Mouse (Mus musculus) heart, embryonic 11.5 days (tissue): ENCODE results near the gene A630095N17Rik. TPM values are rescaled to one million over a fixed set of nuclear protein-coding genes. Genes with fewer than 3 reads are reported as not detected.

Experiments
- ATAC-seq: fragments of 200-750 bp; cut with Nextera tagmentation; replicated peaks from 2 replicates; pipeline ENCODE4 v1.8.0; 2017; ENCODE audit warnings: moderate library complexity; ENCODE audit not compliant: insufficient number of reproducible peaks, low FRiP score, low TSS enrichment
- H3K27ac ChIP-seq: fragments of 300-500 bp; sonication (generic); 2 replicates; pipeline ENCODE4 v1.5.1; 2014; ENCODE audit warnings: mild to moderate bottlenecking, low read depth, low read length
- H3K27me3 ChIP-seq: fragments of 300-500 bp; sonication (generic); 2 replicates; pipeline ENCODE4 v1.6.1; 2014; ENCODE audit warnings: mild to moderate bottlenecking, low read length, mixed read lengths; ENCODE audit not compliant: control insufficient read depth, insufficient read depth
- H3K36me3 ChIP-seq: fragments of 300-500 bp; sonication (generic); 2 replicates; pipeline ENCODE4 v1.6.1; 2014; ENCODE audit warnings: mild to moderate bottlenecking, low read length, moderate library complexity, mixed read lengths; ENCODE audit not compliant: control insufficient read depth, insufficient read depth
- H3K4me1 ChIP-seq: fragments of 300-500 bp; sonication (generic); 2 replicates; pipeline ENCODE4 v1.6.1; 2014; ENCODE audit warnings: low read length; ENCODE audit not compliant: control insufficient read depth, insufficient read depth
- H3K4me2 ChIP-seq: fragments of 300-500 bp; sonication (generic); 2 replicates; pipeline ENCODE4 v1.6.1; 2014; ENCODE audit warnings: mild to moderate bottlenecking, moderate library complexity
- H3K4me3 ChIP-seq: fragments of 300-500 bp; sonication (generic); 2 replicates; pipeline ENCODE4 v1.5.1; 2014; ENCODE audit warnings: low read depth, low read length
- H3K9ac ChIP-seq: fragments of 300-500 bp; sonication (generic); 2 replicates; pipeline ENCODE4 v1.6.1; 2014; ENCODE audit warnings: mild to moderate bottlenecking, low read depth, low read length, moderate library complexity
- H3K9me3 ChIP-seq: fragments of 300-500 bp; sonication (generic); replicated peaks from 2 replicates; pipeline ENCODE4 v1.6.1; 2016; ENCODE audit warnings: low read length; ENCODE audit not compliant: control insufficient read depth
- WGBS: fragments of 180-500 bp; shearing (Covaris S2); extraction: QIAGEN DNeasy Blood & Tissue Kit; methylation state at CpG from one replicate; pipeline ENCODE4 v1.1.7; 2014; ENCODE audit not compliant: insufficient replicate concordance; 5-methylcytosine and 5-hydroxymethylcytosine counted together
- polyA plus RNA-seq: library from polyadenylated mRNA; unstranded; fragments of >200 nt; fragmentation: Nextera tagmentation; extraction: Ambion mirVana; gene quantifications from 2 replicates; pipeline ENCODE4 v1.2.1, GENCODE M21; 2014

A630095N17Rik gene
- polyA plus RNA-seq, 1 experiment from 2014 or later = not detected

- WGBS = under 1% methylated on average over 34 of the region's 34 CpGs
- ATAC-seq = no peak
- Histone ChIP-seq H3K27ac (no peak within 1 kb of the TSS), H3K27me3 (peaks cover 54% of the 10 kb centered on the region), H3K4me1 (peaks cover 6% of the 10 kb centered on the region; the same call in 1 of the 2 replicates), H3K36me3 (peaks cover 5% of the 10 kb centered on the region; the same call in 1 of the 2 replicates), H3K9me3 (no peaks in the 10 kb centered on the region), H3K4me3 (peak within 1 kb of the TSS; percentile 67), H3K4me2 (peak within 1 kb of the TSS; percentile 100), H3K9ac (peak within 1 kb of the TSS; percentile 65)
Observed at GRCm38 (mm10) chr1:75219531-75219930, 12.4 kb downstream of the A630095N17Rik start, which contains the start of gene Tuba4a. Gene Tuba4a, minus strand, starts transcription at chr1:75219865.

- Histone ChIP-seq H3K27ac (no peak overlapping the region), H3K4me3 (peak overlapping the region; percentile 67), H3K27me3 (peaks cover 54% of the 10 kb centered on the region), H3K4me2 (peak overlapping the region; percentile 100), H3K9me3 (no peaks in the 10 kb centered on the region), H3K9ac (peak overlapping the region; percentile 65), H3K4me1 (peaks cover 6% of the 10 kb centered on the region; the same call in 1 of the 2 replicates), H3K36me3 (peaks cover 5% of the 10 kb centered on the region; the same call in 1 of the 2 replicates)
- WGBS = under 1% methylated on average over 24 of the region's 24 CpGs
- peak; percentile 86 for ATAC-seq
Observed at GRCm38 (mm10) chr1:75219078-75219477, 12.8 kb downstream of the A630095N17Rik start.

GRCm38 (mm10) chr1:75218227-75219001 lies 13.5 kb downstream of the A630095N17Rik start:
- peak; percentile 43 for ATAC-seq
- H3K27me3 ChIP-seq = peaks cover 54% of the 10 kb centered on the region
- H3K9ac ChIP-seq = peak overlapping the region; percentile 65
- no peaks in the 10 kb centered on the region for H3K9me3 ChIP-seq
- H3K36me3 ChIP-seq = peaks cover 8% of the 10 kb centered on the region
- H3K4me1 ChIP-seq = peaks cover 6% of the 10 kb centered on the region; the same call in 1 of the 2 replicates
- H3K4me3 ChIP-seq = peak overlapping the region; percentile 67
- peak overlapping the region; percentile 100 for H3K4me2 ChIP-seq
- H3K27ac ChIP-seq = no peak overlapping the region
- 2% methylated on average over 38 of the region's 38 CpGs for WGBS

- Histone ChIP-seq H3K36me3 (peaks cover 9% of the 10 kb centered on the region), H3K27ac (no peak overlapping the region), H3K9me3 (no peaks in the 10 kb centered on the region), H3K4me2 (peak overlapping the region; percentile 100), H3K4me3 (peak overlapping the region; percentile 67), H3K9ac (0 out of 2 replicates have a peak overlapping the region, but pooled peaks have one; percentile 65), H3K4me1 (peaks cover 8% of the 10 kb centered on the region), H3K27me3 (peaks cover 53% of the 10 kb centered on the region)
- 2% methylated on average over 6 of the region's 6 CpGs for WGBS
- ATAC-seq = no peak
Observed at GRCm38 (mm10) chr1:75217893-75218226, 14.0 kb downstream of the A630095N17Rik start.

GRCm38 (mm10) chr1:75216797-75217585 lies 14.9 kb downstream of the A630095N17Rik start:
- 66% methylated on average over 13 of the region's 13 CpGs for WGBS
- H3K4me1 ChIP-seq = peaks cover 13% of the 10 kb centered on the region
- no peaks in the 10 kb centered on the region for H3K9me3 ChIP-seq
- no peak for ATAC-seq
- H3K36me3 ChIP-seq = peaks cover 9% of the 10 kb centered on the region
- no peak overlapping the region for H3K27ac ChIP-seq
- 0 out of 2 replicates have a peak overlapping the region, but pooled peaks have one; percentile 67 for H3K4me3 ChIP-seq
- H3K4me2 ChIP-seq = peak overlapping the region; percentile 100
- H3K27me3 ChIP-seq = peaks cover 52% of the 10 kb centered on the region
- H3K9ac ChIP-seq = no peak overlapping the region

- Histone ChIP-seq H3K4me1 (peaks cover 21% of the 10 kb centered on the region), H3K27me3 (peaks cover 42% of the 10 kb centered on the region), H3K9ac (no peak overlapping the region)
Observed at GRCm38 (mm10) chr1:75215785-75216184, 16.1 kb downstream of the A630095N17Rik start.

GRCm38 (mm10) chr1:75214886-75215285 lies 17.0 kb downstream of the A630095N17Rik start:
- 71% methylated on average over 5 of the region's 5 CpGs for WGBS
- no peaks in the 10 kb centered on the region for H3K9me3 ChIP-seq
- H3K36me3 ChIP-seq = peaks cover 9% of the 10 kb centered on the region
- no peak overlapping the region for H3K4me2 ChIP-seq
- peaks cover 25% of the 10 kb centered on the region for H3K4me1 ChIP-seq
- no peak overlapping the region for H3K27ac ChIP-seq
- H3K4me3 ChIP-seq = no peak overlapping the region
- H3K9ac ChIP-seq = no peak overlapping the region
- H3K27me3 ChIP-seq = peaks cover 33% of the 10 kb centered on the region
- no peak for ATAC-seq

More at GRCm38 (mm10) chr1:75215785-75216184, 16.1 kb downstream of the A630095N17Rik start:
- no peak for ATAC-seq
- Histone ChIP-seq H3K9me3 (no peaks in the 10 kb centered on the region), H3K4me2 (no peak overlapping the region), H3K27ac (no peak overlapping the region), H3K36me3 (peaks cover 9% of the 10 kb centered on the region), H3K4me3 (no peak overlapping the region)
- 95% methylated on average over 9 of the region's 9 CpGs for WGBS

- Histone ChIP-seq H3K4me1 (peaks cover 23% of the 10 kb centered on the region), H3K27ac (no peak overlapping the region), H3K36me3 (peaks cover 9% of the 10 kb centered on the region), H3K4me3 (no peak overlapping the region), H3K9ac (no peak overlapping the region), H3K27me3 (peaks cover 33% of the 10 kb centered on the region), H3K9me3 (no peaks in the 10 kb centered on the region), H3K4me2 (no peak overlapping the region)
- no peak for ATAC-seq
- 70% methylated on average over 2 of the region's 2 CpGs for WGBS
Observed at GRCm38 (mm10) chr1:75214442-75214841, 17.5 kb downstream of the A630095N17Rik start.
